Mouse (Mus musculus): ENCODE results near the gene Fv1. TPM values are rescaled to one million over a fixed set of nuclear protein-coding genes. Genes with fewer than 3 reads are reported as not detected.

Gene Fv1
- polyA plus RNA-seq, 1 experiment: 1.8 TPM

DNA sequence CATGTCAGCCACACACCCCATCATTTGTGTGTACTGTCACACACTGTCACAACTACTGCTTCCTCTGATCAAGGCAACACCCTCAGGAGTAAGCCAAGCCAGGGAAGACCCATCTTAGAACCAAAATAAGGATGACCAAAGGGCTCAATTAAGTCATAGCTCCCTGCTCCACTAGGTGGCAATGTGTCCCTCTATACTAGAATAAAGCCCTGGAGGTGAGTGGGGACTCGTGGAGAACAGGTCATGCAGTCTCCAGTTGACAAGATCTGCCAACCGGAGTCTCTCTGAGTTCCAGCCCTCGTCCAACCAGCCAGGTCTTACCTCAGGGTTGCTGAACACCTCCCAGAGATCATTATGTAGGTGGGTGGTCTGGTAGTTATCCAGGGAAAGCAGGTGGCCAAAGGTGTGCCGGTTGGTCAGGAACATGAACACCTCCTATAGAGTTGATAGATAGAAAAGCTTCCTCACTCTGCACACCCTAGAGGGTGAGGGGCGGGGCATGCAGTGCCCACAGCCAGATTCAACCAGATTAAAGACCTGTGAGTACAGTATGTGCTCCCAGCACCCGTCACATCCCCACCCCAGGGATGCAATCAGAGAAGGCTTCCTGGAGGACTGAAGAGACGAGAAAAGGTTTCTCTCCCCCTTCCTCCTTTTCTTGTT, 49.8 kb downstream of the Fv1 start:
- Histone ChIP-seq H3K36me3 (ENCODE audit: control insufficient read depth, insufficient read depth, low read length) (no peaks in the 10 kb centered on the region), H3K27ac (ENCODE audit: control insufficient read depth, insufficient read depth, low read depth, low read length) (no peak overlapping the region), H3K27me3 (ENCODE audit: control insufficient read depth, insufficient read depth, low read length) (no peaks in the 10 kb centered on the region), H3K4me3 (ENCODE audit: control insufficient read depth, low read depth, low read length) (no peak overlapping the region), H3K4me1 (ENCODE audit: control insufficient read depth, insufficient read depth, low read length) (no peaks in the 10 kb centered on the region)
- no peak for TF ChIP-seq POLR2A (IDR thresholded peaks at IDR 0.05; ENCODE audit: control insufficient read depth, low read depth, low read length)
- TF ChIP-seq CTCF (IDR thresholded peaks at IDR 0.05; ENCODE audit: control insufficient read depth, insufficient read depth, insufficient replicate concordance, low read depth, low read length): no peak; the same call in 1 of the 2 replicates

Other genes starting within 250 kb of the Fv1 start
- gene Zfp979, start 226.5 kb upstream of the Fv1 start, polyA plus RNA-seq (2012; rRNA removed): 1.1 and 1.3 TPM in 2 replicates
- 0.10 and 0.17 TPM in 2 replicates for gene Zfp534, start 166.4 kb upstream of the Fv1 start, polyA plus RNA-seq (2012; rRNA removed)
- 0.36 and 0.64 TPM in 2 replicates for gene Zfp984, start 59.2 kb upstream of the Fv1 start, polyA plus RNA-seq (2012; rRNA removed)
- 1.6 and 2.3 TPM in 2 replicates for gene Zfp933, start 20.6 kb upstream of the Fv1 start, polyA plus RNA-seq (2012; rRNA removed)
- gene Miip, start 163 bp upstream of the Fv1 start, polyA plus RNA-seq (2012; rRNA removed): 96.6 and 116 TPM in 2 replicates
- gene Mfn2, start 35.7 kb downstream of the Fv1 start, polyA plus RNA-seq (2012; rRNA removed): 142 and 153 TPM in 2 replicates
- gene Plod1, start 67.8 kb downstream of the Fv1 start, polyA plus RNA-seq (2012; rRNA removed): 7.2 and 8.8 TPM in 2 replicates
- 35.5 and 38.1 TPM in 2 replicates for gene 2510039O18Rik, start 71.9 kb downstream of the Fv1 start, polyA plus RNA-seq (2012; rRNA removed)
- gene Nppb, start 116.8 kb downstream of the Fv1 start, polyA plus RNA-seq (2012; rRNA removed): not detected in 2 replicates
- not detected in 2 replicates for gene Nppa, start 131.7 kb downstream of the Fv1 start, polyA plus RNA-seq (2012; rRNA removed)
- gene Clcn6, start 169.8 kb downstream of the Fv1 start, polyA plus RNA-seq (2012; rRNA removed): 9.8 and 12.7 TPM in 2 replicates
- gene Mthfr, start 170.1 kb downstream of the Fv1 start, polyA plus RNA-seq (2012; rRNA removed): 31.8 and 34.7 TPM in 2 replicates
- 45.2 and 45.4 TPM in 2 replicates for gene Agtrap, start 219.1 kb downstream of the Fv1 start, polyA plus RNA-seq (2012; rRNA removed)

All from testis, adult 2 months (tissue).